Mouse (Mus musculus) ES-Bruce4 (cell line): ENCODE results near the gene Arhgap45.

ENCODE experiments used
- CTCF ChIP-seq: IDR thresholded peaks from one replicate; pipeline ENCODE4 v1.8.1; 2011; ENCODE audit warnings: low read depth, low read length
- EP300 ChIP-seq: IDR thresholded peaks from 2 replicates; pipeline ENCODE4 v1.6.1; 2011; ENCODE audit warnings: low read depth, low read length; ENCODE audit not compliant: insufficient read depth
- POLR2A ChIP-seq: IDR thresholded peaks from one replicate; pipeline ENCODE4 v1.8.1; 2011; ENCODE audit warnings: low read length; ENCODE audit not compliant: insufficient read depth

- no peak for TF ChIP-seq CTCF
- TF ChIP-seq POLR2A = no peak
- TF ChIP-seq EP300 = no peak
Observed at GRCm38 (mm10) chr10:80072623-80073489, 56.4 kb downstream of the Arhgap45 start.
